Mouse (Mus musculus) heart, adult 2 months (tissue): ENCODE results near the gene Rarres1. TPM values are rescaled to one million over a fixed set of nuclear protein-coding genes. Genes with fewer than 3 reads are reported as not detected.

Experiments
- DNase-seq, 2 experiments: peaks; one replicate each; pipeline ENCODE4 v3.0.0; 2021
- H3K27ac ChIP-seq: fragments of 200-600 bp; 2 replicates; pipeline ENCODE4 v1.8.1; 2022
- H3K27me3 ChIP-seq: fragments of 200-500 bp; 2 replicates; pipeline ENCODE4 v1.6.1; 2012; ENCODE audit warnings: mild to moderate bottlenecking, low read length, inconsistent platforms, mixed read lengths; ENCODE audit not compliant: control insufficient read depth, insufficient read depth
- H3K36me3 ChIP-seq: fragments of 200-500 bp; 2 replicates; pipeline ENCODE4 v1.6.1; 2012; ENCODE audit warnings: low read length, inconsistent platforms; ENCODE audit not compliant: control insufficient read depth, insufficient read depth
- H3K4me1 ChIP-seq: fragments of 200-500 bp; 2 replicates; pipeline ENCODE4 v1.6.1; 2011; ENCODE audit warnings: low read length; ENCODE audit not compliant: control insufficient read depth, insufficient read depth
- H3K4me3 ChIP-seq: fragments of 200-600 bp; 2 replicates; pipeline ENCODE4 v1.8.1; 2022
- H3K79me2 ChIP-seq: fragments of 200-500 bp; replicated peaks from 2 replicates; pipeline ENCODE4 v1.6.1; 2012; ENCODE audit warnings: mild to moderate bottlenecking, inconsistent platforms, low read length, moderate library complexity, mixed read lengths; ENCODE audit not compliant: control insufficient read depth, insufficient read depth
- H3K9ac ChIP-seq: fragments of 200-500 bp; 2 replicates; pipeline ENCODE4 v1.6.1; 2012; ENCODE audit warnings: low read depth, mild to moderate bottlenecking, control low read depth, inconsistent platforms, low read length, mixed read lengths
- CTCF ChIP-seq: fragments of 200-600 bp; IDR thresholded peaks from 2 replicates; pipeline ENCODE4 v1.8.1; 2022; ENCODE audit warnings: antibody characterized with exemption, mild to moderate bottlenecking, moderate library complexity
- EP300 ChIP-seq: fragments of 200-500 bp; IDR thresholded peaks from 2 replicates; pipeline ENCODE4 v1.6.1; 2011; ENCODE audit warnings: low read depth, low read length, control low read depth; ENCODE audit not compliant: insufficient read depth
- POLR2A ChIP-seq: fragments of 200-500 bp; IDR thresholded peaks from 2 replicates; pipeline ENCODE4 v1.6.1; 2011; ENCODE audit warnings: mild to moderate bottlenecking, low read depth, low read length, control low read depth; ENCODE audit not compliant: insufficient read depth
- WGBS: fragments of 180-500 bp; shearing (Covaris S2); methylation state at CpG from one replicate; pipeline ENCODE4 v1.1.7; 2018; 5-methylcytosine and 5-hydroxymethylcytosine counted together
- intact Hi-C: fragments of 180-260 bp; cut with DNase I; formaldehyde crosslinking; loops from one replicate; pipeline ENCODE4 v1.15.1; 2025
- long read RNA-seq: library from polyadenylated mRNA; stranded (forward); transcript quantifications from one replicate; pipeline ENCODE4 v2.0.0, GENCODE M21; 2021
- polyA plus RNA-seq: library from polyadenylated mRNA; depleted of rRNA; stranded (reverse); fragments of >200 nt; gene quantifications from 2 replicates; pipeline ENCODE4 v1.2.3, GENCODE M21; 2012; rRNA removed
- total RNA-seq, 2 experiments: library from RNA; stranded (reverse); gene quantifications; 2 replicates each; pipeline ENCODE4 v1.2.3; 2021

Rarres1 gene
- total RNA-seq (1 to 10 TPM in 1 of 2 experiments, under 1 TPM in 1; 0.89 to 1.0 TPM), polyA plus RNA-seq (0.70 and 0.94 TPM in 2 replicates)
- long read RNA-seq, partial matches to known transcripts: 0 of 3 reads
- long read RNA-seq, other reads (novel, unspliced or antisense): 1 of 3 reads

- peaks cover 3% of the 10 kb centered on the region; the same call in 1 of the 2 replicates for H3K27me3 ChIP-seq
- H3K4me1 ChIP-seq: no peaks in the 10 kb centered on the region; the same call in 1 of the 2 replicates
- H3K36me3 ChIP-seq: no peaks in the 10 kb centered on the region
- WGBS: 2% methylated on average over 38 of the region's 38 CpGs
- H3K27ac ChIP-seq: no peak within 1 kb of the TSS; the same call in 1 of the 2 replicates
- peak within 1 kb of the TSS; percentile 54 for H3K4me3 ChIP-seq
- no peaks in the 10 kb centered on the region for H3K79me2 ChIP-seq
- peak; percentile 36 to 37 for DNase-seq
- no peak for TF ChIP-seq EP300
- peak; percentile 40 for TF ChIP-seq CTCF
- no peak for TF ChIP-seq POLR2A
- intact Hi-C loops: no loop called here
- H3K9ac ChIP-seq: peak within 1 kb of the TSS; percentile 66
These were observed at the start of gene Rarres1 for GRCm38 (mm10) chr3:67515274-67515801. Gene Rarres1, minus strand, starts transcription at chr3:67515523.

GRCm38 (mm10) chr3:67564731-67565357 is 49.5 kb upstream of the Rarres1 start:
- no peak for DNase-seq
- intact Hi-C loops: no loop called here
- H3K4me1 ChIP-seq: no peaks in the 10 kb centered on the region
- TF ChIP-seq EP300: no peak
- no peak for TF ChIP-seq POLR2A
- TF ChIP-seq CTCF: peak; percentile 59
- no peak overlapping the region for H3K4me3 ChIP-seq
- H3K9ac ChIP-seq: no peak overlapping the region
- no peak overlapping the region for H3K27ac ChIP-seq
- 40% methylated on average over 5 of the region's 5 CpGs for WGBS
- no peaks in the 10 kb centered on the region for H3K36me3 ChIP-seq
- H3K79me2 ChIP-seq: no peaks in the 10 kb centered on the region
- H3K27me3 ChIP-seq: no peaks in the 10 kb centered on the region

GRCm38 (mm10) chr3:67557718-67558354 is 42.5 kb upstream of the Rarres1 start:
- Histone ChIP-seq H3K36me3 (no peaks in the 10 kb centered on the region), H3K27me3 (no peaks in the 10 kb centered on the region), H3K4me3 (no peak overlapping the region), H3K79me2 (no peaks in the 10 kb centered on the region), H3K4me1 (no peaks in the 10 kb centered on the region), H3K27ac (no peak overlapping the region), H3K9ac (no peak overlapping the region)
- TF ChIP-seq EP300 (no peak), POLR2A (no peak), CTCF (no peak)
- intact Hi-C loops: no loop called here
- WGBS: 71% methylated on average over 14 of the region's 14 CpGs
- DNase-seq: no peak

- DNase-seq: peak in 1 of 2 experiments; percentile 36
- Histone ChIP-seq H3K9ac (no peak overlapping the region), H3K27ac (no peak overlapping the region), H3K79me2 (no peaks in the 10 kb centered on the region), H3K36me3 (no peaks in the 10 kb centered on the region), H3K27me3 (no peaks in the 10 kb centered on the region), H3K4me3 (no peak overlapping the region), H3K4me1 (no peaks in the 10 kb centered on the region)
- intact Hi-C loops: no loop called here
- TF ChIP-seq CTCF (no peak), EP300 (no peak), POLR2A (no peak)
- WGBS: 53% methylated on average over 14 of the region's 14 CpGs
These were observed 41.9 kb upstream of the Rarres1 start for GRCm38 (mm10) chr3:67557200-67557651.

GRCm38 (mm10) chr3:67555211-67555610 is 39.9 kb upstream of the Rarres1 start:
- no peak for DNase-seq
- intact Hi-C loops: no loop called here
- Histone ChIP-seq H3K79me2 (no peaks in the 10 kb centered on the region), H3K9ac (no peak overlapping the region), H3K4me1 (no peaks in the 10 kb centered on the region), H3K27me3 (no peaks in the 10 kb centered on the region), H3K4me3 (no peak overlapping the region), H3K36me3 (no peaks in the 10 kb centered on the region), H3K27ac (no peak overlapping the region)
- no peak for TF ChIP-seq CTCF
- no peak for TF ChIP-seq EP300
- TF ChIP-seq POLR2A: no peak
- 78% methylated on average over 5 of the region's 5 CpGs for WGBS
